15 mouse cellular contexts compared by ENCODE assay signal in genomic region chr12:33715997-33716396, GRCm38 (mm10).
"Had no signal": no experiment of that assay in that cellular context is flagged by ENCODE, and none has a peak within 500 bp of the region (broad histone marks: within the 10 kb centered on the region; RNA-seq: fewer than 3 reads in every experiment).

No protein-coding gene starts in this region.

- H3K9me3 ChIP-seq: liver, embryonic 13.5 days; liver, embryonic 15.5 days; megakaryocyte, embryonic 14.5 days; midbrain, embryonic 13.5 days; midbrain, embryonic 15.5 days; neural tube, embryonic 12.5 days; stomach, embryonic 15.5 days had no signal

- DNase-seq: liver, embryonic 13.5 days; liver, postnatal 0 days; right cerebral cortex, postnatal 14 days; thymus, adult 2 months; thymus, postnatal 25 days; thymus, postnatal 4 days had no signal

- H3K36me3 ChIP-seq: liver, embryonic 13.5 days; liver, embryonic 15.5 days; midbrain, embryonic 13.5 days; midbrain, embryonic 15.5 days; neural tube, embryonic 12.5 days; stomach, embryonic 15.5 days had no signal

- H3K9ac ChIP-seq: liver, embryonic 13.5 days; liver, embryonic 15.5 days; liver, postnatal 0 days; midbrain, embryonic 13.5 days; midbrain, embryonic 15.5 days; neural tube, embryonic 12.5 days; stomach, embryonic 15.5 days had no signal

- H3K4me2 ChIP-seq: liver, embryonic 11.5 days; liver, embryonic 13.5 days; liver, embryonic 15.5 days; midbrain, embryonic 11.5 days; midbrain, embryonic 13.5 days; midbrain, embryonic 15.5 days; neural tube, embryonic 12.5 days; stomach, embryonic 15.5 days had no signal

- H3K4me1 ChIP-seq: liver, embryonic 13.5 days; liver, embryonic 15.5 days; megakaryocyte, embryonic 14.5 days; neural tube, embryonic 12.5 days had no signal

- H3K4me3 ChIP-seq: liver, embryonic 13.5 days; liver, embryonic 15.5 days; megakaryocyte, embryonic 14.5 days; midbrain, embryonic 13.5 days; midbrain, embryonic 15.5 days; neural tube, embryonic 12.5 days; stomach, embryonic 15.5 days had no signal

- ATAC-seq: liver, postnatal 0 days; midbrain, embryonic 13.5 days; midbrain, embryonic 15.5 days had no signal

- H3K27me3 ChIP-seq: liver, embryonic 13.5 days; liver, embryonic 15.5 days; megakaryocyte, embryonic 14.5 days; midbrain, embryonic 13.5 days; midbrain, embryonic 15.5 days; neural tube, embryonic 12.5 days; stomach, embryonic 15.5 days had no signal

- H3K27ac ChIP-seq: liver, embryonic 13.5 days; liver, embryonic 15.5 days; macrophage; midbrain, embryonic 13.5 days; midbrain, embryonic 15.5 days; neural tube, embryonic 12.5 days; stomach, embryonic 15.5 days had no signal
